Mouse (Mus musculus) gastrocnemius, adult 2 months (tissue): ENCODE measurements at regions not wholly inside any gene's neighbourhood (a gene's known extent, or its start where the extent isn't known, plus 50 kb on each side); places are given as distances from the start of the nearest gene placed in this dataset.

Experiments
- DNase-seq: peaks from one replicate; pipeline ENCODE4 v3.0.0; 2022
- H3K27ac ChIP-seq: fragments of 200-600 bp; 2 replicates; pipeline ENCODE4 v1.8.1; 2022; ENCODE audit warnings: mild to moderate bottlenecking
- H3K4me3 ChIP-seq: fragments of 200-600 bp; 2 replicates; pipeline ENCODE4 v1.8.1; 2022; ENCODE audit warnings: mild to moderate bottlenecking, moderate library complexity
- CTCF ChIP-seq: fragments of 200-600 bp; IDR thresholded peaks from 2 replicates; pipeline ENCODE4 v1.8.1; 2022; ENCODE audit warnings: antibody characterized with exemption, mild to moderate bottlenecking, moderate library complexity
- intact Hi-C: fragments of 180-260 bp; cut with DNase I; formaldehyde crosslinking; loops from one replicate; pipeline ENCODE4 v1.15.1; 2025

- TF ChIP-seq CTCF = no peak
- DNase-seq = no peak
- no peak overlapping the region for H3K27ac ChIP-seq
- H3K4me3 ChIP-seq = no peak overlapping the region
- intact Hi-C loops = no loop called here
Observed at GRCm38 (mm10) chr2:27624656-27625366, 51.4 kb upstream of the Rxra start.
